Mouse (Mus musculus) liver, postnatal 0 days (tissue): Measurements from ENCODE around the gene Rin3. TPM values are rescaled to one million over a fixed set of nuclear protein-coding genes. Genes with fewer than 3 reads are reported as not detected.

ENCODE experiments used
- ATAC-seq: fragments of 200-750 bp; cut with Nextera tagmentation; 2 replicates; pipeline ENCODE4 v1.8.0; 2017; ENCODE audit warnings: mild to moderate bottlenecking, moderate library complexity
- DNase-seq: peaks from one replicate; pipeline ENCODE4 v3.0.0-alpha.2; 2016
- H3K27ac ChIP-seq: fragments of 300-500 bp; sonication (generic); 2 replicates; pipeline ENCODE4 v1.5.1; 2014; ENCODE audit warnings: antibody characterized with exemption, moderate library complexity, mild to moderate bottlenecking, low read depth
- H3K27me3 ChIP-seq: fragments of 300-500 bp; sonication (generic); 2 replicates; pipeline ENCODE4 v1.6.1; 2014; ENCODE audit warnings: low read length, control low read depth, mixed read lengths; ENCODE audit not compliant: insufficient read depth
- H3K36me3 ChIP-seq: fragments of 300-500 bp; sonication (generic); replicated peaks from 2 replicates; pipeline ENCODE4 v1.6.1; 2014; ENCODE audit warnings: mild to moderate bottlenecking, control low read depth, low read length, moderate library complexity, mixed read lengths; ENCODE audit not compliant: insufficient read depth
- H3K4me1 ChIP-seq: fragments of 300-500 bp; sonication (generic); 2 replicates; pipeline ENCODE4 v1.6.1; 2014; ENCODE audit warnings: antibody characterized with exemption, mild to moderate bottlenecking, control low read depth; ENCODE audit not compliant: insufficient read depth
- H3K4me2 ChIP-seq: fragments of 300-500 bp; sonication (generic); 2 replicates; pipeline ENCODE4 v1.6.1; 2014; ENCODE audit warnings: low read depth, mild to moderate bottlenecking, low read length, moderate library complexity, mixed read lengths
- H3K4me3 ChIP-seq: fragments of 300-500 bp; sonication (generic); 2 replicates; pipeline ENCODE4 v1.5.1; 2014; ENCODE audit warnings: low read depth, low read length
- H3K9ac ChIP-seq: fragments of 300-500 bp; sonication (generic); replicated peaks from 2 replicates; pipeline ENCODE4 v1.6.1; 2014; ENCODE audit warnings: mild to moderate bottlenecking, moderate library complexity
- H3K9me3 ChIP-seq: fragments of 300-500 bp; sonication (generic); 2 replicates; pipeline ENCODE4 v1.6.1; 2016; ENCODE audit warnings: mild to moderate bottlenecking, control low read depth, low read length, mixed read lengths
- CTCF ChIP-seq: sonication (generic); IDR thresholded peaks from 2 replicates; pipeline ENCODE4 v1.5.1; 2016; ENCODE audit warnings: antibody characterized with exemption, low read depth
- EP300 ChIP-seq: IDR thresholded peaks from 2 replicates; pipeline ENCODE4 v1.6.1; 2016; ENCODE audit warnings: antibody characterized with exemption, low read depth, mild to moderate bottlenecking
- WGBS: fragments of 180-500 bp; shearing (Covaris S2); extraction: QIAGEN DNeasy Blood & Tissue Kit; methylation state at CpG from one replicate; pipeline ENCODE4 v1.1.7; 2014; ENCODE audit not compliant: insufficient replicate concordance; 5-methylcytosine and 5-hydroxymethylcytosine counted together
- polyA plus RNA-seq: library from polyadenylated mRNA; unstranded; fragments of >200 nt; fragmentation: Nextera tagmentation; extraction: Ambion mirVana; gene quantifications from 2 replicates; pipeline ENCODE4 v1.2.1, GENCODE M21; 2015

Rin3 gene
- polyA plus RNA-seq, 1 experiment from 2014 or later = 10.0 TPM

DNA sequence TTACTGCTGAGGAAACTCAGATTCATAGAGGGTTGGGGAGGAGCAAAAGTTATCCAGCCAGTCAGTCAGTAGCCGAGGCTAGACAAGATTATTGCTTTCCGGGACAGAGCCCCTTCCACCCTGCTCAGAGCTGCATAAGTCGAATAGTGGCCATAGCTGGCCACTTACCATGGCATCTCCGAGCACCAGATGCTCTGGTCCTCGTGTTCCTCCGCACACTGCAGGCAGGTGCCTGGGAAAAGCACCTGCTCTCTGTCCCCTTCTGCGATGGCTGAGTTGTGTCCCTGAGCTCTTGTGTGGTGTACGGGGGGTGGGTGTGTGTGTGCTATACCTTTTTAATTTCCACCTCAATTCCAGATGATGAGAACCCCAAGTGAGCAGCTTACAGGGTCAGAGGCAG lies 12.8 kb downstream of the Rin3 start:
- 74% methylated on average over 8 of the region's 8 CpGs for WGBS
- Histone ChIP-seq H3K36me3 (0 out of 2 replicates have a peak, but pooled peaks cover 2% of the 10 kb centered on the region), H3K9me3 (no peaks in the 10 kb centered on the region), H3K4me1 (peaks cover 48% of the 10 kb centered on the region), H3K4me3 (no peak overlapping the region), H3K9ac (no peak overlapping the region), H3K27me3 (no peaks in the 10 kb centered on the region), H3K27ac (no peak overlapping the region), H3K4me2 (no peak overlapping the region)
- no peak for TF ChIP-seq EP300
- no peak for TF ChIP-seq CTCF
- ATAC-seq = no peak
- no peak for DNase-seq

DNA sequence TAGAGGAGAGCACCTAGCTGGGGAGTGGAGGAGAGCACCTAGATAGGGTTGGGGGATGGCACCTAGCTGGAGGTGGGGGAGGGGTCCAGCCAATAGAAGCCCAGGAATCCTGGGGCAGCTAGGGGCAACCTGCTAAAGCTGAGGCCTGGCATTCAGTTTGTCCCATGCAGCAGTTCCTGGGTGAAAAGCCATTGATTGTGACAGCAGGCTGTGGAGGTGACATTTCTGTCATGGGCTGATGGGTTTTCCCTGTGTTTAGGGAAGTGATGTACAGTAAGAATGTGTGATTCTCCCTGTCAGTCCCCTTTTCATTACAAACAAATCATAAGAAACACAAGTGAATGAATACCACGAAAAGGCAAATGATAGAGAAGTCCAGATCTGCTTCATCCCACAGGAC lies 13.5 kb downstream of the Rin3 start:
- Histone ChIP-seq H3K4me3 (no peak overlapping the region), H3K27ac (peak overlapping the region; percentile 48), H3K4me2 (no peak overlapping the region), H3K9me3 (no peaks in the 10 kb centered on the region), H3K36me3 (0 out of 2 replicates have a peak, but pooled peaks cover 2% of the 10 kb centered on the region), H3K4me1 (peaks cover 43% of the 10 kb centered on the region), H3K27me3 (no peaks in the 10 kb centered on the region), H3K9ac (no peak overlapping the region)
- TF ChIP-seq EP300 = no peak
- TF ChIP-seq CTCF = no peak
- DNase-seq (no peak), ATAC-seq (no peak)
- 78% methylated on average over 1 of the region's 1 CpGs for WGBS

DNA sequence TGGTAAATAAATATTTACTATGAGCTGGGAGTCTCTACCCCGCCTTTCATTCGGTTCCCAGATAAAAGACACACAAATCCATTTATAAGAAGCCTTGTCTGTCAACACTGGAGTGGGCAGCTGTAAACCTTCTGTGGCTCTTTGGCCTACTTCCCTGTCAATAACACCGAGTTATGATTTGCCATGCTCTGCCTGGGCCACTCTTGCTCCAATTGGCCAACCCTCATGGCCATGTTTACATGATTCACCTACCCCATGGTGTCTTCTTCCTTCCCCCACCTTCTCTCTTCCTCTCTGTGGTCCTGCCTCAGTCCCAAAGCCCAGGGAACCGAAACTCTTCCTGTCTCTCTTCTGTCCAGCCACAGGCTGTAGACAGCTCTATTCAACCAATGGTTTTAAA lies 14.1 kb downstream of the Rin3 start:
- H3K9ac ChIP-seq = no peak overlapping the region
- H3K4me3 ChIP-seq = no peak overlapping the region
- peak; percentile 56 for ATAC-seq
- peak overlapping the region; percentile 69 for H3K27ac ChIP-seq
- H3K9me3 ChIP-seq = no peaks in the 10 kb centered on the region
- 43% methylated on average over 4 of the region's 4 CpGs for WGBS
- 0 out of 2 replicates have a peak, but pooled peaks cover 2% of the 10 kb centered on the region for H3K36me3 ChIP-seq
- H3K27me3 ChIP-seq = no peaks in the 10 kb centered on the region
- H3K4me2 ChIP-seq = no peak overlapping the region
- peaks cover 44% of the 10 kb centered on the region for H3K4me1 ChIP-seq
- no peak for DNase-seq
- TF ChIP-seq EP300 = no peak
- no peak for TF ChIP-seq CTCF

DNA sequence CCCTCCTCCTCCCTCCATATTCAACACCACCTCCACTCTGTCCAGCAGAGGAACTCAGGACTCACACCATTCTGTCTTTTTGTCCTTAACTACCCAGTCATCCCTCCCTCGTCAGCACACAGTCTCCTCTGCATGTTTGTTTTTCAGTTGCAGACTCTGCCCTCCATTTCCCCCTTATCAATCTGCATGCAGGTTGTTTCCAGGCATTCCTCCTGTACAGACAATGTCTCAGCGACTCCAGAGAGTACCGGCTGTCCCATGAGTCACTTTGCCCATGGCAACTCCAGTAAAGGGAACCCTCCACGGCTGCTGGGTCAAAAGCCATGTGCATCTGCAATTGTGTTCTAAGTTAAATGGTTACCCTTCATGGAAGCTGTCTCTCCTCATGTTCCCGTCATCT lies 16.4 kb downstream of the Rin3 start:
- H3K9ac ChIP-seq = no peak overlapping the region
- H3K4me3 ChIP-seq = no peak overlapping the region
- no peaks in the 10 kb centered on the region for H3K27me3 ChIP-seq
- TF ChIP-seq CTCF (no peak), EP300 (peak; percentile 25; the same call in 1 of the 2 replicates)
- 0 out of 2 replicates have a peak overlapping the region, but pooled peaks have one; percentile 34 for H3K27ac ChIP-seq
- no peaks in the 10 kb centered on the region for H3K9me3 ChIP-seq
- ATAC-seq (no peak), DNase-seq (no peak)
- 0 out of 2 replicates have a peak, but pooled peaks cover 2% of the 10 kb centered on the region for H3K36me3 ChIP-seq
- H3K4me1 ChIP-seq = peaks cover 54% of the 10 kb centered on the region
- H3K4me2 ChIP-seq = no peak overlapping the region
- WGBS = 31% methylated on average over 5 of the region's 5 CpGs

DNA sequence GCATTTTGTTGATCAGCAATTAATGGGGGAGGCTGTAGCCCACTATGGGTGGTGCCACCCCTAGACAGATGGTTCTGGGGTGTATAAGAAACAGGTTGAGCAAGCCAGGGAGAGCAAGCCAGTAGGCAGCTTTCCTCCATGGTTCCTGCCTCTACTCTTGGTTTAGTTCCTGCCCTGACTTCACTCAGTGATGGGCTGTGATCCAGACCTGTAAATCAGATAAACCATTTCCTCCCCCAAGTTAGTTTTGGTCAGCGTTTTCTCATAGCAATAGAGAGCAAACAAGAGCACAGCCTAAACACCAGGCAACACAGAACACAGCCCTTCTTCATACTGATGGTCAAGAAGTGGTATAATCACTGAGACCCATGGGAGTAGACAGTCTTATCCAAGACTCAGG lies 18.7 kb downstream of the Rin3 start:
- peaks cover 69% of the 10 kb centered on the region for H3K4me1 ChIP-seq
- H3K27me3 ChIP-seq = no peaks in the 10 kb centered on the region
- DNase-seq = no peak
- TF ChIP-seq CTCF (no peak), EP300 (no peak)
- H3K4me3 ChIP-seq = no peak overlapping the region
- peak overlapping the region; percentile 55 for H3K27ac ChIP-seq
- H3K9ac ChIP-seq = no peak overlapping the region
- 46% methylated on average over 1 of the region's 1 CpGs for WGBS
- no peak for ATAC-seq
- H3K4me2 ChIP-seq = no peak overlapping the region
- H3K9me3 ChIP-seq = no peaks in the 10 kb centered on the region
- H3K36me3 ChIP-seq = 0 out of 2 replicates have a peak, but pooled peaks cover 2% of the 10 kb centered on the region

DNA sequence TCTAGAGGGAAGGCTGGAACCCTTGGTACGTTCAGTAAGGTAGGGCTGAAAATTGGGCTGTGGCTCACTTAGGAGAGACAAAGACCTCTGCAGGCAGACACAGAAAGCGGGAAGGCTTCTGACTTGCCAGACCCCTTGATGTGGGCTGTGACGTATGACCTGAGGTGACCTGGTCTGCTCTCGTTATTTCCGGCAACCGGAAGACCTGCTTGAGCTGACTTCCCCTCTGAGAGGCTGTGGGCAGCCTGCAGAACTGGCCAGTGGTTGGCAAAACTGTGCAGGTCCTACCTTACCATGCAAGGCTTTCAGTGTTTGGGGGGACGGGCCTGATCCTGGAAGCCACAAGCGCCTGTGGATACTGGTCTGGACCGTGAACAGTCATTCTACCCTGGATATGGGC lies 19.5 kb downstream of the Rin3 start:
- H3K4me1 ChIP-seq = peaks cover 68% of the 10 kb centered on the region
- H3K9ac ChIP-seq = 0 out of 2 replicates have a peak overlapping the region, but pooled peaks have one; percentile 38
- no peak for TF ChIP-seq EP300
- no peak for TF ChIP-seq CTCF
- H3K27ac ChIP-seq = peak overlapping the region; percentile 72
- no peak overlapping the region for H3K4me3 ChIP-seq
- H3K36me3 ChIP-seq = 0 out of 2 replicates have a peak, but pooled peaks cover 2% of the 10 kb centered on the region
- WGBS = 44% methylated on average over 9 of the region's 9 CpGs
- H3K9me3 ChIP-seq = no peaks in the 10 kb centered on the region
- H3K27me3 ChIP-seq = no peaks in the 10 kb centered on the region
- peak overlapping the region; percentile 11; the same call in 1 of the 2 replicates for H3K4me2 ChIP-seq
- DNase-seq = peak; percentile 55
- peak; percentile 15; the same call in 1 of the 2 replicates for ATAC-seq
